Mouse (Mus musculus) forebrain, postnatal 0 days (tissue): ENCODE data around the gene Togaram2. TPM values are rescaled to one million over a fixed set of nuclear protein-coding genes. Genes with fewer than 3 reads are reported as not detected.

ENCODE experiments used
- ATAC-seq: fragments of 200-750 bp; cut with Nextera tagmentation; 2 replicates; pipeline ENCODE4 v1.8.0; 2017; ENCODE audit warnings: mild to moderate bottlenecking, moderate library complexity
- DNase-seq: peaks from one replicate; pipeline ENCODE4 v3.0.0-alpha.2; 2015
- H3K27ac ChIP-seq: fragments of 300-500 bp; sonication (generic); 2 replicates; pipeline ENCODE4 v1.5.1; 2014; ENCODE audit warnings: low read depth, mild to moderate bottlenecking, antibody characterized with exemption, low read length, moderate library complexity, mixed read lengths
- H3K27me3 ChIP-seq: fragments of 300-500 bp; sonication (generic); 2 replicates; pipeline ENCODE4 v1.6.1; 2014; ENCODE audit warnings: mild to moderate bottlenecking, low read length, mixed read lengths; ENCODE audit not compliant: insufficient read depth
- H3K36me3 ChIP-seq: fragments of 300-500 bp; sonication (generic); 2 replicates; pipeline ENCODE4 v1.6.1; 2014; ENCODE audit warnings: mild to moderate bottlenecking, moderate library complexity; ENCODE audit not compliant: insufficient read depth
- H3K4me1 ChIP-seq: fragments of 300-500 bp; sonication (generic); 2 replicates; pipeline ENCODE4 v1.6.1; 2014; ENCODE audit warnings: antibody characterized with exemption; ENCODE audit not compliant: insufficient read depth
- H3K4me2 ChIP-seq: fragments of 300-500 bp; sonication (generic); 2 replicates; pipeline ENCODE4 v1.6.1; 2014; ENCODE audit warnings: low read depth, mild to moderate bottlenecking, moderate library complexity
- H3K4me3 ChIP-seq: fragments of 300-500 bp; sonication (generic); 2 replicates; pipeline ENCODE4 v1.5.1; 2014; ENCODE audit warnings: low read depth, low read length, mixed read lengths
- H3K9ac ChIP-seq: fragments of 300-500 bp; sonication (generic); 2 replicates; pipeline ENCODE4 v1.6.1; 2014; ENCODE audit warnings: mild to moderate bottlenecking
- H3K9me3 ChIP-seq: fragments of 300-500 bp; sonication (generic); 2 replicates; pipeline ENCODE4 v1.6.1; 2016; ENCODE audit warnings: low read length
- CTCF ChIP-seq: sonication (generic); IDR thresholded peaks from 2 replicates; pipeline ENCODE4 v1.5.1; 2016; ENCODE audit warnings: antibody characterized with exemption, control low read depth, low read depth
- WGBS: fragments of 180-500 bp; shearing (Covaris S2); extraction: QIAGEN DNeasy Blood & Tissue Kit; methylation state at CpG from one replicate; pipeline ENCODE4 v1.1.7; 2014; 5-methylcytosine and 5-hydroxymethylcytosine counted together
- polyA plus RNA-seq: library from polyadenylated mRNA; unstranded; fragments of >200 nt; fragmentation: Nextera tagmentation; extraction: Ambion mirVana; gene quantifications from 2 replicates; pipeline ENCODE4 v1.2.1, GENCODE M21; 2015
- total RNA-seq: library from RNA; depleted of rRNA; stranded (reverse); fragments of >200 nt; gene quantifications from 2 replicates; pipeline ENCODE4 v1.2.3, GENCODE M21; 2014

Togaram2 gene
- total and polyA plus RNA-seq, 2 experiments from 2014 or later: 1.3 to 4.0 TPM

GRCm38 (mm10) chr17:71693780-71694179, 20.7 kb downstream of the Togaram2 start:
- peak; percentile 17; the same call in 1 of the 2 replicates for TF ChIP-seq CTCF
- peaks cover 6% of the 10 kb centered on the region; the same call in 1 of the 2 replicates for H3K4me1 ChIP-seq

GRCm38 (mm10) chr17:71695151-71695550, 22.1 kb downstream of the Togaram2 start:
- DNase-seq (no peak), ATAC-seq (no peak)
- no peak overlapping the region for H3K4me2 ChIP-seq
- no peaks in the 10 kb centered on the region for H3K9me3 ChIP-seq
- H3K4me3 ChIP-seq: no peak overlapping the region
- H3K27me3 ChIP-seq: no peaks in the 10 kb centered on the region
- WGBS: 96% methylated on average over 8 of the region's 8 CpGs
- no peak overlapping the region for H3K9ac ChIP-seq
- H3K27ac ChIP-seq: no peak overlapping the region
- no peaks in the 10 kb centered on the region for H3K36me3 ChIP-seq
- TF ChIP-seq CTCF: no peak
- peaks cover 6% of the 10 kb centered on the region; the same call in 1 of the 2 replicates for H3K4me1 ChIP-seq

More at GRCm38 (mm10) chr17:71693780-71694179, 20.7 kb downstream of the Togaram2 start:
- Histone ChIP-seq H3K36me3 (no peaks in the 10 kb centered on the region), H3K4me3 (no peak overlapping the region), H3K27me3 (no peaks in the 10 kb centered on the region), H3K27ac (no peak overlapping the region), H3K9ac (no peak overlapping the region), H3K9me3 (no peaks in the 10 kb centered on the region), H3K4me2 (no peak overlapping the region)
- DNase-seq: no peak
- 59% methylated on average over 8 of the region's 8 CpGs for WGBS
- no peak for ATAC-seq

GRCm38 (mm10) chr17:71695716-71696315, 22.8 kb downstream of the Togaram2 start:
- H3K9ac ChIP-seq: no peak overlapping the region
- H3K4me1 ChIP-seq: peaks cover 6% of the 10 kb centered on the region; the same call in 1 of the 2 replicates
- no peak for TF ChIP-seq CTCF
- H3K27ac ChIP-seq: no peak overlapping the region
- ATAC-seq (no peak), DNase-seq (no peak)
- H3K4me3 ChIP-seq: no peak overlapping the region
- 80% methylated on average over 15 of the region's 15 CpGs for WGBS
- no peaks in the 10 kb centered on the region for H3K36me3 ChIP-seq
- H3K27me3 ChIP-seq: no peaks in the 10 kb centered on the region
- no peaks in the 10 kb centered on the region for H3K9me3 ChIP-seq
- H3K4me2 ChIP-seq: no peak overlapping the region

- no peak for ATAC-seq
- Histone ChIP-seq H3K9me3 (no peaks in the 10 kb centered on the region), H3K36me3 (no peaks in the 10 kb centered on the region), H3K4me1 (0 out of 2 replicates have a peak, but pooled peaks cover 3% of the 10 kb centered on the region), H3K4me2 (no peak overlapping the region), H3K27ac (no peak overlapping the region), H3K27me3 (no peaks in the 10 kb centered on the region), H3K9ac (no peak overlapping the region), H3K4me3 (no peak overlapping the region)
- TF ChIP-seq CTCF: no peak
- WGBS: 88% methylated on average over 5 of the region's 5 CpGs
- no peak for DNase-seq
Observed at GRCm38 (mm10) chr17:71696396-71696795, 23.3 kb downstream of the Togaram2 start.

GRCm38 (mm10) chr17:71697896-71698618, 25.0 kb downstream of the Togaram2 start:
- no peak for DNase-seq
- no peaks in the 10 kb centered on the region for H3K36me3 ChIP-seq
- H3K9me3 ChIP-seq: no peaks in the 10 kb centered on the region
- H3K4me1 ChIP-seq: no peaks in the 10 kb centered on the region
- TF ChIP-seq CTCF: no peak
- H3K4me3 ChIP-seq: no peak overlapping the region
- no peak overlapping the region for H3K9ac ChIP-seq
- H3K27ac ChIP-seq: no peak overlapping the region
- no peak overlapping the region for H3K4me2 ChIP-seq
- no peaks in the 10 kb centered on the region for H3K27me3 ChIP-seq
- 81% methylated on average over 11 of the region's 11 CpGs for WGBS
- no peak for ATAC-seq

GRCm38 (mm10) chr17:71698619-71698956, 25.5 kb downstream of the Togaram2 start:
- H3K4me1 ChIP-seq: no peaks in the 10 kb centered on the region
- no peaks in the 10 kb centered on the region for H3K27me3 ChIP-seq
- TF ChIP-seq CTCF: no peak
- H3K4me2 ChIP-seq: no peak overlapping the region
- no peaks in the 10 kb centered on the region for H3K36me3 ChIP-seq
- no peak overlapping the region for H3K9ac ChIP-seq
- ATAC-seq (no peak), DNase-seq (no peak)
- 82% methylated on average over 11 of the region's 11 CpGs for WGBS
- H3K27ac ChIP-seq: no peak overlapping the region
- no peaks in the 10 kb centered on the region for H3K9me3 ChIP-seq
- H3K4me3 ChIP-seq: no peak overlapping the region

GRCm38 (mm10) chr17:71705113-71705512, 32.1 kb downstream of the Togaram2 start:
- Histone ChIP-seq H3K27ac (no peak overlapping the region), H3K4me3 (no peak overlapping the region), H3K36me3 (no peaks in the 10 kb centered on the region), H3K4me2 (no peak overlapping the region), H3K4me1 (no peaks in the 10 kb centered on the region), H3K9ac (no peak overlapping the region), H3K27me3 (no peaks in the 10 kb centered on the region), H3K9me3 (no peaks in the 10 kb centered on the region)
- ATAC-seq (no peak), DNase-seq (no peak)
- 88% methylated on average over 1 of the region's 1 CpGs for WGBS
- TF ChIP-seq CTCF: no peak
